Mouse (Mus musculus) 416B (cell line): Measurements from ENCODE around the gene Cabp7.
A peak's percentile ranks its signal among the peaks of the same experiment; 100 is the strongest.

Experiments used
- DNase-seq: peaks from one replicate; pipeline ENCODE4 v3.0.0; 2011; ENCODE audit warnings: low read depth

Gene Cabp7

DNA sequence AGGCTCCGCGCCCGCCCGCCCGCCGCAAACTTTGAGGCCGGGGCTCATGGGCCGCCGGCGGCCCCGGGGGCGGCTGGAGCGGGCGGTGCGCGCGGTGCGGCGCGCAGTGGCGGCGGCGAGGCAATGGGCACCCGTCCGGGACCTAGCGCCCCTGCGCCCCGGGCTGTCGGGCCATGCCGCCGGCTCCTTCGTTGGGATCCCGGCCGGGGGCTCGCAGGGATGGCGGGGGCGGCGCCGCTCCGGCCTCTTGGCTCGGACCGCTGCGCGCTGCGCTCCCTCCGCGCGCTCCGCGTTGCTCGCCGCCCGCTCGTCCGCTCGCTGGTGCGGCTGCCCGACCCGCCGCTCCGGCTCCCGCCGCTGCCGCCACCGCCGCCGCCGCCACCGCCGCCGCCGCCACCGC lies at the start of gene Cabp7:
Gene Cabp7, minus strand, starts transcription at position 46 of the 400 bp plus-strand sequence.
- DNase-seq, result no peak

DNA sequence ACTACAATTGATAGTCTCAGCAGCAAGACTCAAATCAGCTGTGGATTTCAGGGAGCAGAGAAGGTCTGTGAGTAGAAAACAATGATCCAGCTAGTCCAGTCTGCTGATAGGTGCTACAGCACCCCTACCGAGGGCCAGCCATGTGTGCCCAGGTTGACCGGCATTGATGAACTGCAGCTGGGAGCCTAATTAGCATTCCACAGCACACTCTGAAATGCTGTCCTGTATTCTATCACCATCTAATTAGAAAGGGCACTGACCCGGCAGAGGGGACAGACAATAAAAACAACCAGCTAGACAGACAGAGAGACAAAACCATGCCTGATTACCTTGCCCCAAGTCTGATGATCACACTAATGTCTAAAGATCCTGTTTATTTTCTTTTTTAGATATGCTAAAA lies 46.4 kb upstream of the Cabp7 start:
- no peak for DNase-seq

DNA sequence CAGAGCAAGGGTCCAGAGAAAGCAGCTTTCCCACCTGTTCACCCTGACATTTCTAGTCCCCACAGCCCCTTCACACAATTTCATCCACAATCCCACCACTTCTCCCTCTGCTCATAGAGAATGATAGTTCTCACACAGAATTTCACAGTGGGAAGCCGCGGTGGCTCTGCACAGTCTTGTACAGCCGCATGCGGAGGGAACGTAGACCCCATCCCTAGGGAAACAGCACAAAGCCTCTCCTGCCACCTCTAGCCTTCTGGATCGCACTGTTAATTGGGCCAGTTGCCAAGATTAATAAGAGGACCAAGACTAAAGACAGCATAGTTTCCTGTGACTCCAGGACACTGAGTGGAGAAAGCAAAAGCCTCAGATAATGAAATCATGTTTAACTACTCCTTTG lies 45.0 kb upstream of the Cabp7 start:
- no peak for DNase-seq

DNA sequence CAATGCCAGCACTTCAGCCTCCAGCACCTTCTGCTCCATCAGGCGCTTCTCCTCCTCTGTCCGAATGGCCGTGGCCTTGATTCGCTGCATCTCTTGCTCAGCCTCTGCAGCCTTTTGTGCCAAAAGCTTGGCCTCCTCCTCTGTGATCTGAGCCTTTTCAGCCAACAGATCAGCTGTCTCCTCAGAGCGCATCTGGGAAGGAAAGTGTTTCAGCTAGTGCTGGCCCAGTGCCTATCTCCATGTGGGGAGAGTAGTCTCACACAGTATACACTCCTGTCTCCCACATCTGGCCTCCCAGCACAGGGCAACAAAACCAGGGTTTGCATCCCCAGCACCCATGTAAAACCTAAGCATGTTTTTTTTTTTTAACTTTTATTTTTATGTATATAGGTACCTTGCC lies 43.1 kb upstream of the Cabp7 start:
- no peak for DNase-seq

DNA sequence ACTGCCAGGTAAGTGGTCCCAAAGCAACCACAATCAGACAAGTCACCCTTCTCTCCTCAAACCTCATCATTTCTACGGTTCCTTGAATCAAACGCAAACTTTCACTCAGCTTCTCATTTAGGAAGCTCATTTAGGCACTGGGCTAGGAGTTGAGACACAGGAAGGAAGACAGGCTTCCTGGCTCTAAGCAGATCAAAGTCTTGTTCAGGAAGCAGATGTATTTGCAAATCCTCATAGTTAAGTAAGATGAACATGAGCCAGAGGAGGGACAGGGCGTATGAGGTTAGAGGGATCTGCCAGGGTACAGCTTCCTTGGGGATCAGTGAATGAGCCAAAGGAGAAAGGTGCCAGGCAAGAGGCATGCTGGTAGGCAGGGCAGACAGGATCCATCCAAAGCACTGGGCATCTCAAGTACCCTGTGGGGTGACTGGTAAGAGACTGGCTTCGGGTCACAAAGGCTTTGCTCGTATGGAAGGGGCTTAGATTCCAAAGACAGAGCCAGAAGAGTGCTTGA lies 38.1 kb upstream of the Cabp7 start:
- DNase-seq, result peak; percentile 87

DNA sequence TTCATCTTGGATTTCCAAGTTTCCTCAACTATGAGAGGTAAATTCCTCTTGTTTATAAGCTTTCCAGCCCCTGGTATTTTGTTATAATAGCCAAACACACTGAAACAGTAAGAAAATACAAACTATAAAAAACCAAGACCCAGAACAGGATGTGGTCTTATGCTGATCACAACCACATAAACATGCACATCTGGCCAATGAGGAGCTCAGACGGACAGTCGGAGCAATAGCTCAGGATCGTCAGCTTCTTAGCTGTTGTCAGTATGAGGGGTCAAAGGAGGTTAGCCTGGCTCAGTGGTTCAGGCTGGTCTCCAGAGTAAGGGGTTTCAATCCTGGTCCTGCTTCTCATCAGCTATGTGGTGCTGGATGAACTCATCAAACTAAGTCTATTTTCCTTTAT lies 36.5 kb upstream of the Cabp7 start:
- peak; percentile 57 for DNase-seq

DNA sequence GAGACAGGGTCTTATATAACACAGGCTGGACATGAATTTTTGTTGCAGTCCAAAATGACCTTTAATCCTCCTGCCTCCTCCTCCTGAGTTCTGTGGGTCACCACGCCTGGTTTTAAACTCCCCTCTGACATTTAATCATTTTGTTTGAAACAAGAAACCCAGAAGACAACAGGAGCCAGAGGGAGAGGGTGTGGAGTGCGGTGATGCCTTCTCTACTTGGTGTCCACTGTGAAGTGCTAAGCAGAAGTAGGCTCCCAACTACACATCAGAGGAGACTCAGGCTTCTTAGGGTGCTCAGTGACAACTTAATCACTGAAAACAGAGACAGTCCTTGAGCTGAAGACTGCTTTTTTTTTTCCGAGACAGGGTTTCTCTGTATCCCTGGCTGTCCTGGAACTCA lies 34.3 kb upstream of the Cabp7 start:
- no peak for DNase-seq

DNA sequence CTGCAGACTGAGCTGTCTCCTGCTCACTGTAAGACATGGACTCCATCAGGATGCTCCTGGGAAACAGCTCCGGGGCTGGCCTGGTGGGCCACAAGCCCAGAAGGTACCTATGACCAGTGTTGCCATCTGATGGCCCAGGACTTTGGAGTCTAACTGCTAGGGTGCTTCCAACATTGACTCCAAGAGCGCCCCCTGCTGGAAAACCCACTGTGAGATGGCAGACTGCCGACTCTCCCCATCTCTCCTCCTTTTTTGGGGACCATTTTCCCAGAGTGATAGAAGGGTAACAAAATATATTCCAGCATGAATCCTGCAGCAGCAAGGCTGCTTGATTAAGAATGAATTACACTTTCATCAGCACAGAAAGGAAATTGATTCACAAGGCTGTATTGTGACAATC lies 26.3 kb upstream of the Cabp7 start:
- DNase-seq, result peak; percentile 54

DNA sequence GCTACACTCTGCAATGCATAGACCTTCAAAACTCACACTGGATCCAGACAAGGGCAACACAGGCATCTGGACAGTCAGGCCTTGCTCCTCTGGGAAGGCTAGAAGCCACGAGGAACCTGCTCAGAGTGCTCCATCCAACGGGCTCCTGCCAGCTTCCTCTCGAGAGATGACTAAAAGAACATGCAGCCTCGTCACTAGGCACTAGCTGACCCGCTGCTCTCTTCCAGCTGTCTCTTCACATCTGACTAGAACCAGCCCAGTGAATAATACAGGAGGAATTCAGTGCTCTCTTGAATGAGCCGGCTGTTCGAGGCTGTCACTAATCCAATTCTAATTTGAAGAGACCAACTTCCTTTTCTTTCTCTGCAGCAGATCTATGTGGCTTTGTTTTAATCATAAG lies 25.2 kb upstream of the Cabp7 start:
- no peak for DNase-seq

DNA sequence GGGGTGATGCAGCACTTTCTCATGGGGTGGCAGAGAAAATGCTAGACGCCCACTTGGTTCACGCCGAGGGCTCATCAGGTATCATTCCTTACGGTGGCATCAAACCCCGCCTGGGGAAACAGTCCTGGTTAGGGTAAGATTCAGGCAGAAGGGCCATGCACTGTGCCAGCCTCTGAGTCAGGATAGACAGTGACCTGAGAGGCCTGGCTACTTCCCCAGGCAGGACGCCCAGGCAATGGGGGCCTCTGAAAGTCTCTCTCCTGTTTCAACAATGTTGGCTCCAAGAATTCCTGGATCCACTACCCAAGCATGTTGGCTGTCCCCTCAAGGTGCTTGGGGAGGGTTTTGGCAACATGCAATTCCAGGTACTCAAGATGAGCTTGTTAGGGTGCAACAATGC lies 23.3 kb upstream of the Cabp7 start:
- DNase-seq, result no peak

DNA sequence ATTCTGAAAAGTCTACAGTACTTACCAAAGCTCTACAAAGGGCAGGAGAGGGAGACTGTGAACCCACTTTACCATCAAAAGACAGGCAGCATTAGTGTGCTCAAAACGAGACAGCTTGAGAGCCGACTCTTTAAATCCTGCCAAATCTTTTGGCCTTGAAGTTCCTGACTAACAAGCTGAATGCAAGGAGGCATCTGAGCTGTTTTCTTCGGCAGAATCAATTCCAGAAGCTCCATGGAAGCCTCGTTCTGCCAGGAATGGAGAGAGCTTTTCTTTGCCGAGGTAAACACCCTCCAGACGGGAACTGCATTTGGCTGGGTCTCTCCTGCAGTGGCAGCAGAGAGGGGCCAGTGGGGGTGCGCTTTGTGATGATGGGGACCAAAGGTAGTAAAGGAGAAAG lies 22.7 kb upstream of the Cabp7 start:
- DNase-seq, result no peak

DNA sequence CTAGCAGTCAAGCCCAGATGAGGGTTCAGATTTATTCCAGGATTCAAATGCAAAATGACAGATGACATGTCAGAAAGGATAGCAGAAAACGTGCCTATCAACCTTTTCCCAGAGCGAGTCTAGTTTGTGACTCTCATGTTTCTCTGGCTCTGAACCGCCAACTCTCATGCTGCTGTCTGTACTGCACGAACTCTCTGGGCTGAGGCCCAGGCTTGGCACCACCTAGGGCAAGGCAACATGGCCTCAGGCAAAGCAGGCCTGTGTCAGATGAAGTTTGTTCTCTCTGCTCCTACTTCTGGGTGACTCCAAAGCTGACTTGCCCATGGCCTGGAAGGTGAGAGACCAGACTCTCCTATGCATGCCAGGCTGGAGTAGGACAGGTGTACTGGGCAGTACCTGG lies 21.8 kb upstream of the Cabp7 start:
- DNase-seq, result no peak

DNA sequence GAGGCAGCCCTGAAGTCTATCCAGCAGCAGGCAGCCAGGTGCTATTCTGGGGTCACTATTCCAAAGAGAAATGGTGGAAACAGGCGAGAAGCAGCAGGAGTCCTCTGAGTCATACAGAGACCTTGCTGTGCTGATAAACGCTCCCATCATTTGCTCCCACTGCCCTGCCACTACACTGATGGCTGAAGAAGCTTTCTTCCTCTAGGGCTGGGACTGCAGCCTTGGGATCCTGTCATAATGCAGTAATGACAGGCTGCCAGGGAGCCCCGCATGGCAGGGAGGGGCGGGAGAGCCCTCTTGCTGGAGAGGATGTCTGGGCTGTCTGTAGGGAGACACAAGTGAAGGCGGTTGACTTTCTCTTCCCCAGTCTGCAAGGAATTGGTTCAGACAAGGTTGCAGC lies 17.9 kb upstream of the Cabp7 start:
- no peak for DNase-seq

DNA sequence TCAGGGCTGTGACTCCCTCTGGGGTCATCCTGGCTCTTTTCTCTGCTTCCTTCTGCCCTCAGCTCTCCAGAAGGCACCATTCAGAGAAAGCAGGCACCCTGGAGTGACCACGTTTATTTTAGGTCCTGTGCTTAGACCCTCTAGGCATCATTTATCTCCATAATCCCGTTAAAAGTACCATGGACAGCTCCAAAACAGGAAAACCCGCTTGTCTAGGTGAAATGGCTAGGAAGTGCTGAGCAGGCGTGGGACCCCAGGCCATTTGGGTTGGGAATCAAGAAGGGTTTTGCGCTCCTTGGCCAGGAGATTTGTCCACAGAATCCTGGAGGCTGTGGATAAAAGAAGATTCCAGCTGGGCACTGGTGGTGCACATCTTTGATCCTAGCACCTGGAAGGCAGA lies 17.1 kb upstream of the Cabp7 start:
- DNase-seq, result no peak

DNA sequence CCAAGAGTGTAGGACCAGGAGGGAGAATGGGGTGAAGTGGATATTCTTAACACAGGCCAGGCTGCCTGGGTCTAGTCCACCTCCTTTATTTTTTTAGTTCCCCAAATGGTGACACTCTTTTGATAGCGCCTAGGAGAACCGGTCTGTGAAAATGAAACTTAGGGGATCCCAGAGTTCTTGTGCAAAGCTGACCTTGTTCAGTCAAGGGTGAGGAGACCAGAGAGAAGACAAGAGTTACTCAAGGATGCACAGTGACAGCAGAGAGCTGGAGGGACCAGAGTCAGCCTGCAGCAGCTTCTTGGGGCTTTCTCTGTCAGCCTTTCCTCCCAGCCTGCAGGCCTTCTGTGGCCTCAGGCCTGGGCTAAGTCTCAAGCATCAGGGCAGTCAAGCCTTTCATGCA lies 15.9 kb upstream of the Cabp7 start:
- DNase-seq, result no peak

DNA sequence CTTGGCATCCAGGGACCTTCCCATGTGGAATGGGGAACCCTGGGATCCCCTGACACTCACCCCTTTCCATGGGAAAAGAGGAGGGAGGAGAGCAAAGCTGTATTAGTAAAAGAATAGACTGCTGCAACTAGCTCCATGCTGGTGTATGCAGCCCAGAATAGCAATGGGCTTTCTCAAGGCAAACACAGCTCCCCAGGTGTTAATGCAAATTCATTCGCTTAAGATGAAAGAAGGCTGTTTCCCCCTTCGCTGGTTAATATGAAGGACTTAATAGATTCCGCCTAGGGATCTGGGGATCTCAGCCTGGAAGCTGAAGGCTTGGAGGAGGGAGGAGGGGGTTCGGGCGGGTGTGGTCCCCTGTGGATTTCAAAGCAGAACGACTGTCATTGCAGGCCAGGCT lies 15.4 kb upstream of the Cabp7 start:
- no peak for DNase-seq

DNA sequence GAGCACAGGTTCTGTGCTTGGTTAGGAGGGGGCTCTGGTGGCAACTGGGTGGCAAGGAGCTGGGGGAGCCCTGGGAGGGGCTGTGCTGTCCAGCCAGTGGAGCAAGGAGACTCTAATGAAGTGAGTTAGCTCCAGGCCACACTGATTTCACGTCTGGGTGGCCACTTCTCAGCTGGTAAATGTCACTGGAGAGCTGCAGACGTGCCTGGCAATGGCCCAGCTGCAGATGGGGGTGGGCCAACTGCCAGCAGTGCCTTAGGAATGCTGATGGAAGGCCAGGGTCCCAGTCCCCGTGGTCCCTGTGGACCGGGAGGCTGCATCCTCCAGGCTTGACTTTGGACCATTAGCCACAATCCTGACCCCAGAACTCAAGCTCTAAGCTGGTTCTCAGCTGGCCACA lies 13.9 kb upstream of the Cabp7 start:
- DNase-seq, result no peak

DNA sequence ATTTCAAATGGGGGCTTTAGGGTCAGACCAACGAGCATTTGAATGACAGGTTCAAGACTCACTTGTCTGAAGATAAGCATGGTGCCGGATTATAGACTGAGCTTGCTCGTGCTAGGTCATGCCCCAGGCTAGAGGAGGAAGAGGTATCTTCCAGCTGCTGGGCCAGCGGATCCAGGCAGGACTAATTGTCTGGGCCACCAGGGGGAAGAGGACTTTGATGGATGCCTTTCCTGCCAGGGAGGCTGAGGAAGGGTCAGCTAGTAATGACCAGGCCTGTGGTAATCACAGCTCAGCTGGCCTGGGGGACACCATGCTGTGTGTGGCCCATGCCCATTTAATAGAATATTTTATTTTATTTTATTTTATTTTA lies 11.2 kb upstream of the Cabp7 start:
- DNase-seq, result no peak

DNA sequence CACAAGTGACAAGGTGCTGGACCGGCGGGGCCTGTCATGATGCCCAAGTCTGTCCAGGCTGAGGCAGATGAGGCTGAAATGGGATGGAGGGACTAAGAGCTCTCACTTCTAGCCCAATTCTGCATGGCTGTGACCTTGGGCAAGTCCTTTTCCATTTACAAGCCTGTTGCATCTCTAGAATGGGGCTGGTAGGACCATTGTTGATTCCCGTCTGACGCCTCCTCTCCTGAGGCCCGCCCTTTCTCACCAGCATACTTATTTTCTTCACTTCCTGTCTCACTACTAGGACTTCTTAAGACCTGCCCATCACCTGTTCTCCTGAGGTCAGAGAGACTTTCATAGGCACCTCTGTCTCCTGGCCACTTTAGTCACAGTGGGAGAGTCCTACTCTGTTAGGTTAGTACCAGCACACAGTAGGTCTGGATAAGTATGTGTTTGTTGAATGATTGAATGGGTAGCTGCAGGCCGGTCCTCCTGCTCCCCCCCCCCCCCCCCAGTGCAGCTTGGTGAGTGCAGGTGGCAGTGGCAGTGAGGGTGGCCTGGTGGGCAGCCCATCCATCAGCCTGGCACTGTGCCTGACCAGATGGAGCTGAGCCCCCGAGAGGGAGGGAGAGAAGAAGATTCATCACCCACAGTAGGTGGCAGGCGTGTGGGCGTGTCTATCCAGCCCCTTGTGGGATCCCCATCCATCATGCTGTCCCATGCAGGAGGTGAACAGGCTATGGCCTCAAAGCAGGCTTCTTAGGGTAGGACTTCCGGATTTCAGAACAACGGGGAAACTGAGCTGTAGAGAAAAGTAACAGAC lies 10.6 kb upstream of the Cabp7 start:
- no peak for DNase-seq

DNA sequence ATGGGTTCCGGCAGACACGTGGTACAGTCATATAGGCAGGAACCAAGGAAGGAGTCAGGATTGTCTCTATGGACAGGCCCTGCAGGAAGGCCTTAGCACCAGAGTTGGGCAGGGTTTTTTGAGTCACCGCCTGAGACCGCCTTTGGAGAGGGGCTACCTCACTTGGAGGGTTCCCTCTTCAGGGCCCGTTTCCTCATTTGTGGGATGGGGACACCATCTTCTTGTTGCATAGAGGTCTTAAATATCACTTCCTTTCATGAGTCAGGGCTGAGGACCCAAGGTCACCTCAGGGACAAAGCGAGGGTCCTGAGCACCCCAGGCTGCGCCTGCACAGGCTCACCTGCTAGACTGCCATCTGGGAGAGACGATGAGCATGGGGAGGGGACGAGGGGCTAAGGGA lies 9.9 kb upstream of the Cabp7 start:
- no peak for DNase-seq

DNA sequence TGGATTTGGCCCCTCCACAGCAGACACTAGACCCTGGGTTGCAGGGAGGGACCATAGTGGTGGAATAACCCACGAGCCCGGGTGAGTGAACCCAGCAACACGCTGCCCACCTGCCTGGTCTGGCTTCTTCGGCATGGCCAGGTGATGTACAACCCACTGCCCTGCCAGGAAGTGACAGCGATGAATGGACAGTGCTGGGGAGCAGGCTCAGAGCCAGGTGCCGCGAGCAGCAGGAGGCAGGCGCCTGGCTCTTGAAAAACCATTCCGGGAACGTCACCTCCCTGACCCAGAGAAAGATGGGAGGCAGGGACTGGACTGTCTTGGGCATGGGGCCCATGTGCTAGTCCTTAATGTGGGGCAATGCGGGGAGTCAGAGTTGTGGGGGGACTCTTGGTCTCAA lies 8.3 kb upstream of the Cabp7 start:
- no peak for DNase-seq

DNA sequence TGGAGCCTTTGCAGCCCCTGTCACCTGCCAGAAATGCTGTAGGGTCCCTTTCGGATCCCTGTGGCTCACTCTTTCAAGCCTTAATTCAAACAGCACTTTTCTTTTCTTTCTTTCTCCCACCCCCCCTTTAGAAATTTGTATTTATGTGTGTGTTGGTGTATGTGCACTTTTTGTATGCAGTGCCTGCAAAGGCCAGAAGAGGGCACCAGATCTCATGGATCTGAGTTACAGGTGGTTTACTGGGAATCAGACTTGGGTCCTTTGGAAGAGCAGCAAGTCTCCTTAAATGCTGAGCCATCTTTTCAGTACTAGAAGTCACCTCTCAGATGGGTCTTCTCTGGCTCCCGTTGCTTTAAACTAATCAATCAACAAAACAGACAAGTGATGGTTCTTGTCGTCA lies 7.5 kb upstream of the Cabp7 start:
- peak; percentile 26 for DNase-seq

DNA sequence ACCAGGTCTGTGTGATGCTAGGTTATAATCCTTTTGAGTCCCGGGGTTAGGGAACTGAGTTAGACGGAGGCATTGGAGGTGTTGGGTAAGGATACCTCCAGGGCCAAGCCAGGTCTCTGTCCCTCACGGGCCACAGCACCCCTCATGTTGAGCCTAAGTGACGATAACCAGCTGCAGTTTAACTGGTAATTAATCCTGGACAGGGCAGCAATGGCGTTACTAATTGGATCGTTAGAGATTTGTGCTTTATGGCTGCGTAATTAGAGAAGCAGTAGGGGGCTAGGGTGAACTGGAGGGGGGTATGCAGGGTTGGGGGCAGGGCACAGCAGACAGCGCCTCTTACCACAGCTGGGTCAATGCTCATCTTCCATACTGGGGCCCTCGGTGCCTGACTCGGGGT lies 6.3 kb upstream of the Cabp7 start:
- no peak for DNase-seq

DNA sequence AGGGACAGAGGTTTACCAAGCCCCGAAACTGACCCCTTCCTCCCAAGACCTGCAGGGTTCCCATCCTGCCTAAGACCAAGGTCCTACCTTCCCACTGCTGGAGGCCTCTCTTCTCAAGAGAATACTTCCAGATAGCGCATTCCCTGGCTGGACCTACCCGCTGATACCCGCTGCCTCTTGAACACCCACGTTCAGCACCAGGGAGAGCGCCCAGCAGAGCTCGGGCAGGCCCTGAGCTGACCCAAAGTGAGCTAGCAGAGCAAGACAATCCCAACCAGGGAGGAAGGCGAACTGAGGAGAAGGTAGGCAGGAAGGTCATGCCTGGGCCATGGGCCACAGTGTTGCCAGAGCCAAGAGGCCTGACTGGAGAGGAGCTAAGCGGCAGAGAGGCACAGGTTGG lies 3.7 kb upstream of the Cabp7 start:
- peak; percentile 74 for DNase-seq
